Mouse (Mus musculus): ENCODE data around the gene Aco2.

DNA sequence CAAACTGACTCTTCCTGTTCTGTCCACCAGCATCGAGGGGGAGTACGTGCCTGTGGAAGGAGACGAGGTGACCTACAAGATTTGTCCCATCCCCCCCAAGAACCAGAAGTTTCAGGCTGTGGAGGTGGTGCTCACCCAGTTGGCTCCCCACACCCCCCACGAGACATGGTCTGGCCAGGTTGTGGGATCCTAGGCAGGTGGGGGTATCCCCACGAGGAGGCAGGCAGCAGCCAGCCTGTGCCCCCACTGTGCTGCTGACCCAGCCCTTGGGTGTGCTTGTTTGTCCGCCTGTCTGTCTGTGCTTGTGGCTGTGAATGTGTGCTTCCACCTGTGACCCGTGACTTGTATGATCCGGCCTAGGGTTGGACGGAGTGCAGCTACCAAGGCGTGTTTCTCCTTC, 77.0 kb downstream of the Aco2 start:
- no peak for TF ChIP-seq CTCF (IDR thresholded peaks at IDR 0.05; ENCODE audit: low read depth)
- no peak for TF ChIP-seq EP300 (IDR thresholded peaks at IDR 0.05; ENCODE audit: low read depth)

Data from liver, embryonic 14.5 days (tissue).